Mouse (Mus musculus): ENCODE results near the gene Prpf3.
A peak's percentile ranks its signal among the peaks of the same experiment; 100 is the strongest.
"Not testable (repeated sequence)": the region's sequence is repeated elsewhere in the genome, so short reads cannot be mapped to it uniquely, and the experiment has no call there.

Prpf3 gene

DNA sequence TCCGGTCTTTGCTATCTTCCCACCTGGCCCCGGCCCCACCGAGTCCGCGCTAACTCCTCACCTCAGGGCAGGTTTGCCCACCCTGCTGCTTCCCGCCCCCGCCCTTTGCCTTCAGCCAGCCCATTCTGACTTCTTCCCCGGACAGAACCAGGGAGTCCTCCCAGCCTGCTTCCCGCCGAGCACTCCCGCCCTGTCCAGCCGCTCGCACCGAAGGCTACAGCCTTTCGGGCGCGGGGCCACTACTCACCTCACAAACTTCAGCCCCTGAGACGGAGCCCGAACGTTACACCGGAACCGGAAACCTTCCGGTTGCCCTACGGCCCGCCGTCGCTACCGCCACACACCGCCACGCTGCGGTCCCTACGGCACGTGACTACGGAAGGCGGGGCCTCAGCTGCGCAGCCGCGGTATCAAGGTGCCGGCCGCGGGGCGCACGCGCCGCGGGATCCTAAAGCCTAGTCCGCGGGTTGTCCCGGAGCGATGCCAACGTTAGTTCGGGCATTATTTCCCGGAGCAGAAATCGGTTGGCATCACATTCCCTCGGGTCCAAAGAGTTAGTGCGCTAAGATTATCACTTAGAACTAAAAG lies at the start of gene Prpf3:
Gene Prpf3 (minus strand): TSS at position 384 of the 588 bp plus-strand sequence.
- peak; percentile 97 for DNase-seq

DNA sequence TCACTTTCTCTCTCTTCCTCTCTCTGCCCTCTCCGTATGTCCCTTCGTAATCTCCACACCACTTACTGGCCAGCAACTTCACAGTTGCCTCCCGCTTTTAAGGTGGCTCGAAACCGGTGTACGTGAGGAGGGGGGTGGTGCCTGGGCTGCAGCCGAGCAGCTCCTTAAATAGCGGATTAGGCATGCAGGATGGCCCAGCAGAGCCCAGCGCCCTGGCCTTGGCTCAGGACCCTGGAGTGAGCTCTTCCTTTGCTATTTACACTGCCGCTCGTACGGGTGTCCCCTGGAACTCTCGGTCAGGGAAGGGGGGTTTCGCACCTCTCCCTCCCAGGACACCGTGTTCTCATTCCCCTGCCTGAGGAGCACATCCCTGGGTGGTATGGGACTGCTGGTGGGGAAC lies 48.9 kb upstream of the Prpf3 start, which contains the start of gene Car14:
Gene Car14 (minus strand): TSS at position 124 of the 400 bp plus-strand sequence.
- DNase-seq = peak; percentile 47

DNA sequence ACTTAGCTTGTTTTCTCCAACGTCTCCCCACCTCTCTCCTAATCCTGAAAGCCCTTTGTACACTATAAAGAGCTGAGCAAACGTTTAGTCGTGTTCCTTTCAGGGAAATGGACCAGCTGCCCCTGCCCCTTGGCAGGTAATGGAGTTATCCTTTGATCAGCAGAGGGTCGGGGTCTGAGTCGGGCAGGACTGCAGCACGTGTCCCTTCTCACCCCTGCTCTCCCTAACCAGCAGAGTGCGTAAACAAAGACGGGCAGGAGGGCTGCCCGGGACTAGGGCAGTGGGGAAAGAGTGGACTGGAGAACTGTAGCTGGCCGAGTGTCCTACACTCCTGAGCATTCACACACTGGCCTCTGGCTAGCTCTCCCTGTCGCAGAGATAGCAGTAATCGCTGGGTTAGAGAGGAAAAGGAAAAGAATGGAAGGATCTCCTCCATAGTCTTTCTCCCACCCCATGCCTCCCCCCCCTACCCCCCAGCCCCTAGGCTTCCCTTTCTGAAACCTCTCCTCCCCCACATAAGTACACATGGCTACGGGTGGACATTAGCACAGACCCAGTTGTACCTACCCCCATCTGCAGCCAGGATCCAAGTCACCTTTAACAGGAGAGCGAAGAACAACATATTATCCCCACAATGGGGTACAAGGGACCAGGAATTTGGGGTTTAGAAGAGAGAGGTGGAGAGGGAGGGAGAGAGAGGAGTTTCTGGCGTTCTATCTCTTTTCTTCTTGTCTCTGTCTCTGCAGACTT lies 48.2 kb upstream of the Prpf3 start:
- peak; percentile 47 for DNase-seq

DNA sequence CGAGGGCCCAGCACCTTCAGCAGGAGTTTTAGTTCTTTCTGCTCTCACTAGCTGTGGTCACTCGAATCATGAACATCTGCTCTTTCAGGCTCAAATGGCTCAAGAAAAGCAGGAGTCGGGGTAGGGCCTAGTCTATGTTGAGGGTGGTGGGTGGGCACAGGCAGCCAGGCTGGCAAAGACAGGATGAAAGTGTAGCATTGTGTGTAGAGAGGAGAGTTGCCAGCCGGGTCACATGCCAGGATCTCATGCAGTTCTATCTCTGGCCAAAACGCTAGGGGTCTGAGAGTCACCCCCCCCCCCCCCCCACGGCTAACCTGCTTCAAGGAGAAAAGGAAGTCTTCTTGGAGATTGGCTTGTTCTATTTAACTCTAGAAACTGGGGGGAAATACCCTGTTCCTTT lies 47.0 kb upstream of the Prpf3 start:
- DNase-seq = no peak

DNA sequence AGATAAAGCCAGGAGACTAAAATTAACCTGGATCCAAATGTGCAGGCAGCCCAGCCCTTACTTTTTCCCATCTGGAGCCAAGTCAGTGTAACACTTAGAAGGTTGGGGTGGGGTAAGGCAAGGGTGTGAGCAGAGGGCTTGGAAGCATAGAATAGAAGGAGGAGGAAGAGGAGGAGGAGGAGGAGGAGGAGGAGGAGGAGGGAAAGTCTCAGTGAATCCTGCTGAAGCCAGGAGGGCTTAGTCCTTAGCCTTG lies 46.6 kb upstream of the Prpf3 start:
- no peak for DNase-seq

DNA sequence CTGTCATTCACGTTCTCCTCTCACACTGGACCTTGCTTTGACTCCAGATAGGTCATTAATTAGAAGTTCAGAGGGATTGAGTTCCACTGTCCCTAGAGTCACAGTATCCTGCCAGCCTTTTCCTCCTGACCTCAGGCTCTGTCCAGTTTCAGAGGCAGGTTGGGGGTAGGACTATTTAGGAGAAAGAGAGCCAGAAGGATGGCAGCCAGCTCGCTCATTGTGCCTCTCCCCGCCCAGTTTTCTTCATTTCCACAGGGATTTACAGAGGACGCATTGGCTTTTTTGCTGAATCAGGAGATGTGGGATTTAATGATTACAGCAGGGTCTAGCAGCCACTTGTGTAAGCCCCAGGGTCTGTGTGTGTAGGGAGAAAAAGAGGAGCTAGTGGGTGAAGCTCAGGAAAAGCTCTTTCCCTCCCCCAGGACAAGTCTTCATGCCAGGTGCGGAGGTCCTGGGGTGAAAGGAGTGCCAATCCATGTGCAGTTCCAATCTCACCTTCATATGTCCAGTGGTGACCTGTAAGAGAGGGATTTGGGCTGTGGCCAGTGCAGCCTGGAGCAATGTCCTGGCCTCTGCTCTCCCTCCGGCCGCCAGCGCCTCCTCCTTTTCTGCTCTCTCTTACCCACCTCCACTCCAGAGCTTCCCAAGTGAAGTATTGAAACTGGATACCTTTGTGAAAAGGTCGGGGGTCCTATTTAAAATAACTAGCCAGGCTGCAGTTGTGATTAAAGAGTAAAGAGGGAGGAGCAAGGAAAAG lies 46.1 kb upstream of the Prpf3 start:
- peak; percentile 58 for DNase-seq

DNA sequence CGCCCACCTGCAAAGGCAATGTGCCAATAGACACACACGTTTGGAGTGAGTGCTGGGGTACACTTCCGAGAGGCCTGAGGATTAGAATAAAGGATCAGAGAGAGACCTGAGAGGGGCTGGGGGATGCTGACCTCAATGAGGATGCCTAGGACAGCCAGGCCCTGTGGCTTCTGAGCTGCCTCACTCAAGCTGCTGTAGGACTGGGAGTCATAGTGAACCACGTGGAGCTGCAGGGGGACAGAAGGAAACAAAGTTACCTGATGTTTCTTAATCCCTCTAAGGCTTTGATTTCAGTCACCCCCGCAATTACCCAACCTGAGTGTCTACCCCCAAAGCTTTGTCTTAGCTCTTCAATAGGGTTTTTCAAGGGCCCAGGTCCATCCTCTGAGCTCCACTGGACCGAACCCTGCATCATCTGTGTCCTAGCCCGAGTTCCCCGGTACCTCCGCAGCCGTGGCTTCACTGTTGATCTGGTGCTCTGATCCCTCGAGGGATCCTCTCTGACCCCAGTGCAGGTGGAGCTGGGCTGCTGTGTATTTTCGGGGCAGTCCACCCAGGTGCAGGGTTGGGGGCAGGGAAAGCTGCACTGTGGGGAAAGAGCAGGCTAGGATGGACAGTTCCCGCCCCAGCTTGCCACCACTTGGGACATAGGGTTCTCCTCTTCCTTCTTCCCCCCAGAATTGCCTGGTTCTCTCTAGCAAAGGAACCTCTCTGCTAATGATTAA lies 44.3 kb upstream of the Prpf3 start:
- no peak for DNase-seq

DNA sequence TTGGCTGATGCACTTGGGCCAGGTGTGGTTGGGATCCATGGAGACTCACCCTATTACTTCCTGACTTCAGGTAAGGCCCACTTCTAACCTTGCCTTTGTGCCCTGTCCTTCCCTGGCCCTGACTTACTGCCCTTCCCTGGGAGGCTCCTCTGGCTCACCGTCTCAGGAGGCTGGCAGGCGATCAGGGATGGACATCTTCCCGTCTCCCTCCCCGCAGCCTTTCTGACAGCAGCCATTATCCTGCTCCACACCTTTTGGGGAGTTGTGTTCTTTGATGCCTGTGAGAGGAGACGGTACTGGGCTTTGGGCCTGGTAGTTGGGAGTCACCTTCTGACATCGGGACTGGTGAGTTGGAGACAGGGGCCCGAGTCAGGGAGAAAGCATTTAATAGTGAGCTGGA lies 39.8 kb upstream of the Prpf3 start:
- DNase-seq = not testable (repeated sequence)

DNA sequence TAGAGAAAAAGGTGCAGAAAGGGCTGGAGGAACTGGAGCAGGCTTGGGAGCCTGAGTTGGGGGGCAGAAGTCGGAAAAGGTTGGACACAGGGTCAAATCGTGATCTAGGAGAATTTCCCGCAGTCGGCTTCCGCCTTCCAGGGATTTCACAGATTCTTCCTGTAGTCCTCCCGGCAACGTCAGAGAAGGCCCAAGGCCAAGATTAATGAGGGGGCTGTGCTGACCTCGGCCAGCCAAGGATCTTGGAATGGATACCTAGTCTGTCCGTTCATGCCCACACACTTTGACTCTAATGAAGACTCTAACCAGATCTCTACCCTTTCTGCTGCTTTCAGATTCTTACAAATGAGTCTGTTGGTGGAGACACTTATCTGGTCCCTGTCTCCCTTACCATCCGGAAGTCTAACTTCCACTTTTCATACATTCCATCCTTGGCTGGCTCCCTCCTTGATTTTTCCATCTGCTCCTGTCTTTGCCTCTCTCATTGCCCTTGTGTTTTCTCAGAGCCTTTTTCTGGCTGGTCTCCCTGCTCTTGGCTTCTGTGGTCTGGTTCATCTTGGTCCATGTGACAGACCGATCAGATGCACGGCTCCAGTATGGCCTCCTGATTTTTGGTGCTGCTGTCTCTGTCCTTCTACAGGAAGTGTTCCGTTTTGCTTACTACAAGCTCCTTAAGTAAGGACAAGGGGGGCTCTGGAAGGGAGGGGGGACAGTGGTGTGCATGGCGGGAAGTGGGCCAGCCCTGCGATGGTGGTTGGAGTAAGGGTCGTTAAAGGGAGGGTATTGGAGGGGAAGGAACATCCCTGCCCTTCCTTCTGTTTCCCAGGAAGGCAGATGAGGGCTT lies 38.9 kb upstream of the Prpf3 start:
- DNase-seq = peak; percentile 86

DNA sequence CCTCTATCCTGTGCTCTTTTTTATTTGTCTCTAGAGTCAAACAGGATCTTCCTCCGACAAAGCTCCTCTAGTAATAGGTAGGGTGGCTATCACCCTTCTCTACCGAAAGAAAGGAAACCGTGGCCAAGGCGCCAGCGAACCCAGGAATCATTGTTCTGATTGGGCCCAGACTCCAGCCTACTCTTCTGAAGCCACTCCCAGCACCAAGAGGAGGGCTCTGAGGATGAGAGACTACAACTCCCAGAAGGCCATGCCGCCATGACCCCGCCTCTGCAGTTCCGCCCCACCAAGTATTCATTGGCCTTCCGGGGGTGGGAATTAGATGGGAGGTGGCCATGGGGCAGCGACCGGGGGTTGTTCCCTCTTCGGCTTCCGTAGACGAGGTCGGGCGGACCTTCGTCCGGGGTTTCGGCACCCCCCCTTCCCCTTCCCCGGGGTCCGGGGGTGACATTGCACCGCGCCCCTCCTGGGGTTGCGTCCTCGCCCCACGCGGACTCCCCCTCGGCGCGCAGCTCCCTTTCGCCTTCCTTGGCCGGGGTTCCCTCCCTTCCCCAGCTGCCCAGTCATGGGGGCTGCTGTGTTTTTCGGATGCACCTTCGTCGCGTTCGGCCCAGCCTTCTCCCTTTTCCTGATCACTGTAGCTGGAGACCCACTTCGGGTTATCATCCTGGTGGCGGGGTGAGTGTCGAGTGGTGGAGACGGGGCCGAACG lies 38.1 kb upstream of the Prpf3 start, which contains the start of gene Aph1a:
Gene Aph1a (plus strand): TSS at position 364 of the 711 bp plus-strand sequence.
- DNase-seq = peak; percentile 97

DNA sequence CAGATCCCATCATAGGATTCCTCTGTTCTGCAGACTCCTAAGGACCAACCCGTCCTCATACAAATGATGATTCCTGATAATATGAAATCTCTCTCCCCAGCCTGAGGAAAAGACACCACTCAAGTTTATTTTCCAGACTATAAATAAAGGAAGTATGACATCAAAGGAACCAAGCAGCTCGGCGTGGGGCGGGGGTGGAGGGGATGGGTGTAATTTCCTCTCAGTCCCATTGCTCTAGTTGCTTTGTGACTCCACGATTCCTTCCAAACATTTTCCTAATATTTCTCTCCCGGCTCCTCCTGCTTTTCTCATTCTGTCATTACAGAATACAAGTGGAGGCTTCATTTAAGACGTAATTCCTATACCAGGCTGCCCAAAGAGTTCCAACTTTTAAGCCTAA lies 37.4 kb upstream of the Prpf3 start:
- DNase-seq = peak; percentile 68

DNA sequence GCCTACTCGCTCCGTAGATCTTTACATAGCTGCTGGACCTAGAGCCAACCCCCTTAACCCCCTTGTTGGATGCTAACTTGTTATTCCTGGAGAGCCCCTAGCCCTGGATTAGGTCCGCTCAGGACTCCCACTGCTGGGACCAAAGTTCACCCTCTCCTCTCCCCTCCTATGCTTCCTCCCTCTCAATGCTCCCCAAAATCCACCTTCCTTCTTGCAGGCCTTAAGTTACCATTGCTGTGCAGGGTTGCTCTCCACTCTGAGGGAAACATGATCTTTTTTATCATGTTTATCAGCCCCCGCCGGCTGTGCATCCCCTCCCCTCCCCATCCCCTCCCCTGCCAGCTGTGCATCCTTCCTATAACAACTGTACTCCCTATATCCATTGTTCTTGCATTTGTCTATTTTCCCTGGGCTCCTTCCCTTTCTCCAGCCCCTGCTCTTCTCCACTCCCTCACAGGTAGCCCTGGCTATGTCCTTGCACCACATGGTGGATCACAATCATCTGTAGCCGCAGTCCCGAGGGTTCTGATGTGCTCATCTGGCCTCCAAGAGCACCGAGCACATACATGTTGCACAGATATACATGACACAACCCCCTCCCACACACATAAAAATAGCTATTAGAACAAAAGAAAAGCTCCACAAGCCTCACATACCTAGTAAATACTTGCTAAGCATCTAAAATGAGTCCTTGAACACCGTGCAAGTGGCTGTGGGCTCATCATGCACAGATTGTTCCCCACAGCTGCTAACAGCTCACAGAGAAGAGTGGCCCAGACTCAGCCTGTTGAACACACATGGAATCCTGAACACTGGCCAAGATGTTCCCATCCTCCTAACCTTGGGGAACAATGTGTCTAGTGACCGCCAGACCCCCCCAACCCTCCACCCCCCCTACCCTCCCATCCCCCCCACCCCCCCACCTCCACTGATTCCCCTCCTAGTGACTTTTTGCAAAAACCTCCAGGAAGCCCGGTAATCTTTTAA lies 36.7 kb upstream of the Prpf3 start:
- DNase-seq = no peak

DNA sequence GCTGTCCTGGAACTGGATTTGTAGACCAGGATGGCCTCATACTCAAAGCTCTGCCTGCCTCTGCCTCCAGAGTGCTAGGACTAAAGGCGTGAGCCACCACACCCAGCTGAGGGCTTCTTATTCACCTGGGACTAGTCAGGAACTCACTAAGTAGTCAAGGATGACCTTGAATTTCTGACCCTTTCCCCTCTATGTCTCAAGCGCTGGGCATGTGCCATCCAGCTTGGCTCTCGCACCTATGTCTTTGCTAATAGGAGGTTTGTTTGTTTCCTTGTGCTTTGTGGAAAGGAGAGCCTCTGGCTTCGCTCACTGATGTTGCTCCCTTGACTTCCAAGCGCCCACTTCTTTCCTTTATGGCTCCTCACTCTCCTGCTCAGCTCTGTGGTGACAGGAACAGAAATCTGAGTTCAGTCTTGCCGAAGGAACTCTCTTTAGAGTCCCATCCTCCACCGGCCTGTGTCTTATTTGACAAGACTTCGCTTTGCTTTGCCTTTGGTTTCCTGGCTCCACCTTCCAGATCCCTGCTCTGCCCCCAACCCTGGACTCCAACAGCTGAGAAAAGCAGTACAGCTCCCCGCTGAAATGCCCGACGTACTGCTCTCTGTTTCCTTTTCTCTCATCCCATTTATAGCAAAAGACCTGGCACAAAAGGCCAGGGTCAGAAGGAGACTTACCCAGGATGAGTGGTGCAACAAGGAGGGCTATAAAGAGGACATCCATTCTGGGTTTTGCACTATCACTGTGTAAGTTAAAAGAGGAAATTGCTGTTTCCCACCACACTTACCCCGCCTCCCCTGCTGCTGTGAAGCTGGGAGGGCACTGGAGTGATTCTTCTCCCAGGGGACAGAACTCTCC lies 35.8 kb upstream of the Prpf3 start, which contains the start of gene BC028528:
Gene BC028528 (minus strand): TSS at position 795 of the 855 bp plus-strand sequence.
- DNase-seq = peak; percentile 69

DNA sequence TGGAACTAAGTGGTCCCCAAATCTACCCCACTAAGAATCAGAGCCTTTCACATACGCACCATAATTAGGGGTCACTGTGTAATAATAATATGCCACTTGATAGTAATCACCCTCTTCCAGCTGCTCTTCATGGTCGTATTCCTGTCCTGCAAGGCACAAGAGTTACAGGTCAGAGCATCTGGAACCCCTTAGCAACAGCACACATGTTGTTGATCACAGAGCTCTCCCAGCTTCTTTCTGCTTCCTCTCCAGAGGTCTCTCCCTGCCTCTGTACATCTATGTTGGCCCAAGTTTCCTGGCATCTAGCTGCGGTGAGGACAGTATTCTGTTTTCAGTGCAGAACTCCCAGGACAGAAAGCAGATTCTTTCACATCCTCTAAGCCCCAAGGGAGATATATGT lies 34.0 kb upstream of the Prpf3 start:
- DNase-seq = no peak

DNA sequence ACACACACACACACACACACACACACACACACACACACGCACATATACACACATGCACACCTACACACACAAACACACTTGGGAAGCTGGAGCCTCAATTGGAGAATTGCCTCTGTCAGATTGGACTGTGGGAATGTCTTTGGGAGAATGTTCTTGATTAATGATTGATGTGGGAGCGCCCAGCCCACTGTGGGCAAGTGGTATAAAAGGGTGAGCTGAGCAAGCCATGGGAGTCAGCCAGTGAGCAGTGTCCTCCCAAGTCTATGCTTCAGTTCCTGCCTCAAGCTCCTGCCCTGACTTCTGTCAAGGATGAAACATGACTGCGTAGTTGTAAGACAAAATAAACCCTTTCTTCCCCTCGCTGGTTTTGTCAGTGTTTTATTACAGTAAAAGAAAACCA lies 31.9 kb upstream of the Prpf3 start:
- DNase-seq = peak; percentile 48

DNA sequence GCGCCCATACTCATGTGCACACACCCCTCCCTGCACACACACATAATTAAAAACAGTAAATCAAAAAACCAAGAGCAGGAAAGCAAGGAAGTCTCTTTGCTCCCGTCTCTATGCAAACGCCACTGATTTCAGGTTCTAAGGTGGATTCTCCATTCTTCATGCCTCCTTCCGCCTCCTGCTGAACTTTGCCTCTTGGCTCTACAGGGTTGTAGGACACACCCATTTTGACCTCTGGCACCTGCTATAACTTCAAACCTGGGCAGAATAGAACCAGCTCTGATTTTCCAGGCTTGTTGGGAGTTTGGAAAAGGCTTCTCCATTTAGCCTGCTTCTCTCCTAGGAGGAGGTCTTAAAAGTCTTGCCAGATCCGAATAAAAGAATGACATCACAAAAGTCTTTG lies 28.7 kb upstream of the Prpf3 start:
- DNase-seq = no peak

DNA sequence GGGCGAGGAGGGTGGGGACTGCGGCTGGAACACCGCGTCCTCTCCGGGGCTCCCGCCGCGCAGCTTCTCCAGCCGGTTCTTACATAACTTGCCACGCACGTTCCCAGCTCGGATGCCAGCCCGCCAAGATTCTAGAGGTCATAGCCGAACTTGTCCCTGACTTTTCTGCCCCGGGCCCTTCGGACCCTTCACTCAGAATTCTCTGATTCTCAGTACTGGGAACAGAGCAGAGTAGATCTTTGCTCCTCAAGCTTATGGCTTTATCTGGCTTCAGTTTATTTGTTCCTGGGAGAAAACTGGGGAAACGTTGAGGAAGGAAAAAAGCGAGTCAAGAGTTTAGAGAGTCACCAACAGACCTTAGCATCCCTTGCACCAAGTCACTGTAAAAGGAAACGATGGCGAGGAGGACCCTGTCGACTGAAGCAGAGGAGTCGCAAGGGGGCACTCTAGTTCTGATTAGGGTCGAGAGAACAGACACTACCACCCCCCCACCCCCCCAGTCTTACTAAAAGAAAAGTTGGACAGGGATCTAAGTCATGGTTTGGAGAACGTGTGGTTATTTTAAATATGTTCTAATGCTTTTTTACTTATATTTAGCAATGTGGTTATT lies 27.2 kb upstream of the Prpf3 start:
- peak; percentile 91 for DNase-seq

DNA sequence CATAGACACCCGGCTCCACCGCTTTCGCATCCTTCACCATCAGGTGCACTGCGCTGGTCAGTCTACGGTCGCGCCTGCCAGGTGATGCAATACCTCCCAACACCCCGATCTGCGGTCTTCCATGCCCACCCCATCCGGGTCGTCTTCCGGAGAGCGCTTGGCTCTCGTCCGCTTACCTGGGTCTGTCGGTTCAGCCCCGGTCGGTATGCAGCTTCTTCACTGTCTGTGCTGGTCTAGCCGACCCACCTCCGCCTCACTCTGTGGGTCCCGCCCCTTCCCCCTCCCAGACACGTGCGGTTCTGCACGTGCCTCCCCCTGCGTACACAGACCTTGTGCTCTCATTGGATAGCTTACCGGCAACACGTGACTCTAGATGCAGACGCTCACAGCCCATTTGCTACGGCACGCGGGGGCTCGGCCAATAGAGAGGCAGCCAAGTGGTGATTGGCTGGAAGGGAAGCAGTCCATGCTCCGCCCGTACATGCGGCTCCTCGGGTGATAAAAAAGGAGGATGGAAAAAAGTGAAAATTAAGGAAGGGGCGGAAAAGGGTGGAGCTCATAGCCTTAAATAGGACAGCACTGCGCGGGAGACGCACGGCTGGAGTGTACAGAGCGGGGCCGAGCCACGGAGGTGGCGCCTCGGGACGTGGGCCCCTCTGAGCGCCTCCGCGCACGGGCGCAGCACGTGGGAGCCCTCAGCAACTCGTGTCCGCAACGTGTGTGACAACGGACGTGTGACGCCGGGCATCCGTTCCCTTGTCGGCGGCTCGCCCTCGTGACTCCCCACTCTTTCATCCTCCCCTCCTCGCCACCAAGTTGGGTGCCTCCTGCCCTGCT lies 26.5 kb upstream of the Prpf3 start, which contains the start of gene Ciart:
Gene Ciart (minus strand): TSS at position 273 of the 837 bp plus-strand sequence.
- DNase-seq = peak; percentile 95

Data from kidney, postnatal 10 days (tissue).